Mouse (Mus musculus): Measurements from ENCODE around the gene Leng8. TPM values are rescaled to one million over a fixed set of nuclear protein-coding genes. Genes with fewer than 3 reads are reported as not detected.

Leng8 gene
- total RNA-seq, 4 experiments from 2014 or later = 137 to 159 (median 152) TPM

Other genes with a start within 250 kb of the Leng8 start
- gene Gm14548, start 238.9 kb upstream of the Leng8 start, total RNA-seq (2022) = not detected
- gene Lilra6, start 221.5 kb upstream of the Leng8 start, total RNA-seq (2022) = under 1 TPM in 1 of 4 experiments, not detected in 3; 0.27 TPM
- 10 to 100 TPM in 2 of 4 experiments, 1 to 10 TPM in 2; 7.7 to 18.9 (median 13.3) TPM for gene Lair1, start 73.8 kb upstream of the Leng8 start, total RNA-seq (2022)
- gene Ttyh1, start 17.6 kb upstream of the Leng8 start, total RNA-seq (2022) = 100 to 1,000 TPM; 584 to 624 (median 589) TPM
- 1 to 10 TPM; 5.4 to 7.1 (median 6.5) TPM for gene Leng9, start 13.3 kb downstream of the Leng8 start, total RNA-seq (2022)
- gene Cdc42ep5, start 27.8 kb downstream of the Leng8 start, total RNA-seq (2022) = 1 to 10 TPM; 1.0 to 2.3 (median 1.6) TPM
- gene Lilra5, start 100.7 kb downstream of the Leng8 start, total RNA-seq (2022) = under 1 TPM in 1 of 4 experiments, not detected in 3; 0.17 TPM
- gene Ncr1, start 200.7 kb downstream of the Leng8 start, total RNA-seq (2022) = not detected

Measured in left cerebral cortex, adult 8-10 months (tissue).